Mouse (Mus musculus): Measurements from ENCODE around the gene Gm49416. TPM values are rescaled to one million over a fixed set of nuclear protein-coding genes. Genes with fewer than 3 reads are reported as not detected.
A peak's percentile ranks its signal among the peaks of the same experiment; 100 is the strongest.
"Not testable (repeated sequence)": the region's sequence is repeated elsewhere in the genome, so short reads cannot be mapped to it uniquely, and the experiment has no call there.

Gene Gm49416
- total and polyA plus RNA-seq, 3 experiments = 0.57 to 3.2 (median 1.3) TPM

DNA sequence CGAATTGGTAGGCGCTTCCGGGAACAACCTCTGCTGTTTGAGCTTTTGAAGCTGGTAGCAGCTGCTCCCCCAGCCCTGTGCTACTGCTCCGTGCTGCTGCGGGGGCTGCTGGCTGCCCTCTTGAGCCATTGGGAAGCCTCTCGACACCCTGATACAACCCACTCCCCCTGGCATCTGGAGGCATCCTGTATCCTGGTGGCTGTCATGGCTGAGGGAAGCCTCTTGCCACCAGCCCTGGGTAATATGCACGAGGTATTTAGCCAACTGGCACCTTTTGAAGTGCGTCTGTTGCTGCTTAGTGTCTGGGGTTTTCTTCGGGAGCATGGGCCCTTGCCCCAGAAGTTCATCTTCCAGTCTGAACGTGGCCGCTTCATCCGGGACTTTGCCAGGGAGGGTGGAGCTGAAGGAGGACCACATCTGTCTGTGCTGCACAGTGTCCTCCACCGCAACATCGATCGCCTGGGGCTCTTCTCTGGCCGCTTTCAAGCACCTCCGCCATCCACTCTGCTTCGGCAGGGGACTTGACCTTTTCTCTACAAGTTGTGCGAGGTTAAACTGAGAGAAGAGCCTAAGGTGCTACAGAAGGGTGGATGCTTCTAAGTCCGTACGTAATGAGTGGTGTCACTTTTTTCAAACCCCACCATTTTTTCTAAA, 8.6 kb downstream of the Gm49416 start:
- peak overlapping the region; percentile 15 for H3K9ac ChIP-seq (ENCODE audit: low read depth, low read length)

DNA sequence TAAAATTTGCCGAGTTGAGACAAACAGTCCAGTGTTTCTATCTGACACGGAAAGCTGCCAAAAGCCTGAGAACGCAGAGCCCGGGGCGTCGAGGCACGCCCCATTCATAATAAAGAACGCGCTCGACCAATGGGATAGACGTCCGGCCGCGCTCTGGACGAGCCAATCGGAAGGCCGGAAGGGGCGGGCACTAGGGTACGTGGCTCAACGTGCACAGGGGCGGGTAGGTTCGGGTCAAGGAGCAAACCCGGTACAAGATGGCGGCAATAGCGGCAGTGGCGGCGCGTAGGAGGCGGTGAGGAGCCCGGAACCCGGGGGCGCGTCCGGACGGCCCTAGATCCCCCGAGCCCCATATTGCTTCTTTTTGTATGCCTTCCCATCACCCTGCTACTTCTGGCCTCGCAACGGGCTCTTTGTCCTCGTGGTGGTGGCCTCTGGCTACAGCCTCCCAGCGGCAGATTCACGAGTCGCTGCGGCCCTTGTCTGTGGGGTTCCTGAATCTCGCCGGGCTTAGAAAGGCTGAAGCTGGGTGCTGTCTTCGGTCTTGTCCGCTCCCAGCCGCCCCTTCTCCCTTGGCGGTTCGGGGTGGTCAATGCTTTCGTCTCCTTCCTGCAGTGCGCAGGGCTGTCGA, 9.3 kb downstream of the Gm49416 start, which contains the start of gene Ganab:
Gene Ganab, plus strand, starts transcription at position 207 of the 631 bp plus-strand sequence.
- peak within 1 kb of the TSS; percentile 83 for H3K4me3 ChIP-seq
- peaks cover 1% of the 10 kb centered on the region; the same call in 1 of the 2 replicates for H3K4me1 ChIP-seq (ENCODE audit: control insufficient read depth, insufficient read depth, low read length)
- H3K36me3 ChIP-seq (ENCODE audit: control insufficient read depth, insufficient read depth, low read length) = peaks cover 5% of the 10 kb centered on the region
- under 1% methylated on average over 53 of the region's 53 CpGs for WGBS
- H3K9ac ChIP-seq (ENCODE audit: low read depth, low read length) = peak within 1 kb of the TSS; percentile 86
- H3K27me3 ChIP-seq (ENCODE audit: control insufficient read depth, insufficient read depth, low read length) = no peaks in the 10 kb centered on the region
- H3K27ac ChIP-seq = peak within 1 kb of the TSS; percentile 95
- no peaks in the 10 kb centered on the region for H3K79me2 ChIP-seq (replicated peaks; ENCODE audit: control insufficient read depth, insufficient read depth, low read length)
- peak; percentile 94 to 97 for DNase-seq
- TF ChIP-seq CTCF (IDR thresholded peaks at IDR 0.05) (peak; percentile 47), POLR2A (IDR thresholded peaks at IDR 0.05; ENCODE audit: insufficient read depth, low read depth, low read length) (peak; percentile 85), EP300 (IDR thresholded peaks at IDR 0.05; ENCODE audit: insufficient read depth, low read depth, low read length) (0 out of 2 replicates have a peak, but pooled peaks have one; percentile 39)
- intact Hi-C loops (cut with DNase I) = loop anchor here (2.0 to 5.0 kb wide), 3 partner anchors 23 to 76 kb away; partner anchors contain the start of genes B3gat3, Hnrnpul2 and Tut1

More for the DNA sequence above, 8.6 kb downstream of the Gm49416 start:
- Histone ChIP-seq H3K27ac (peak overlapping the region; percentile 95), H3K4me3 (peak overlapping the region; percentile 83)
- intact Hi-C loops (cut with DNase I) = loop anchor here (5.0 kb wide), 2 partner anchors 55 to 75 kb away; partner anchors contain the start of genes Hnrnpul2 and Tut1
- 10% methylated on average over 21 of the region's 21 CpGs for WGBS
- not testable (repeated sequence) for H3K4me1 ChIP-seq (ENCODE audit: control insufficient read depth, insufficient read depth, low read length); H3K79me2 ChIP-seq (replicated peaks; ENCODE audit: control insufficient read depth, insufficient read depth, low read length); H3K27me3 ChIP-seq (ENCODE audit: control insufficient read depth, insufficient read depth, low read length); H3K36me3 ChIP-seq (ENCODE audit: control insufficient read depth, insufficient read depth, low read length)
- peak; percentile 47 to 62 for DNase-seq
- 0 out of 2 replicates have a peak, but pooled peaks have one; percentile 6 for TF ChIP-seq EP300 (IDR thresholded peaks at IDR 0.05; ENCODE audit: insufficient read depth, low read depth, low read length)

GRCm38 (mm10) chr19:8898576-8898975, 9.8 kb downstream of the Gm49416 start:
- peak overlapping the region; percentile 83 for H3K4me3 ChIP-seq
- TF ChIP-seq POLR2A (IDR thresholded peaks at IDR 0.05; ENCODE audit: insufficient read depth, low read depth, low read length) = no peak
- no peak for TF ChIP-seq EP300 (IDR thresholded peaks at IDR 0.05; ENCODE audit: insufficient read depth, low read depth, low read length)
- no peak for TF ChIP-seq CTCF (IDR thresholded peaks at IDR 0.05)
- H3K4me1 ChIP-seq (ENCODE audit: control insufficient read depth, insufficient read depth, low read length) = peaks cover 1% of the 10 kb centered on the region; the same call in 1 of the 2 replicates
- no peaks in the 10 kb centered on the region for H3K27me3 ChIP-seq (ENCODE audit: control insufficient read depth, insufficient read depth, low read length)
- DNase-seq = no peak
- WGBS = 3% methylated on average over 13 of the region's 13 CpGs
- peak overlapping the region; percentile 95 for H3K27ac ChIP-seq
- peak overlapping the region; percentile 86 for H3K9ac ChIP-seq (ENCODE audit: low read depth, low read length)
- intact Hi-C loops (cut with DNase I) = loop anchor here (2.0 to 5.0 kb wide), 3 partner anchors 22 to 76 kb away; partner anchors contain the start of genes B3gat3, Hnrnpul2 and Tut1
- peaks cover 5% of the 10 kb centered on the region for H3K36me3 ChIP-seq (ENCODE audit: control insufficient read depth, insufficient read depth, low read length)
- H3K79me2 ChIP-seq (replicated peaks; ENCODE audit: control insufficient read depth, insufficient read depth, low read length) = no peaks in the 10 kb centered on the region

DNA sequence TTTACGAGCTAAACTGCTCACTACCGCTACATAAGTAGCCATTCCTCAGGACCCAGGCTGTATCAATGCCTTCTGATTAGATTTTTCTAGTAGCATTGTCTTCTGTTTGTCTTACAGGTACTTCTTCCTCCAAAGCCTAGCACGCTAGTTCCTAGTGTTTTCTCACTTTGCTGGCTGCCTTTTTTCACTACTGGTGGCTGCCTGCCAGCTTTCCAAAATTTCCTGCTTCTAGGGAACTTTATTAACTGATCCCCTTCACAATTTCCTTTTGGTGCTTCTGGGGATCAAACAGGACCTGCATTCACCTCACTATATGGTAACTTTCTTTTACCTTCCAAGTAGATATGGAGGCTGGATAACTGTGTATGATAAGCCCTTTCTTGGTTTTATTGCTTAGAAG, 10.4 kb downstream of the Gm49416 start:
- peaks cover 5% of the 10 kb centered on the region for H3K36me3 ChIP-seq (ENCODE audit: control insufficient read depth, insufficient read depth, low read length)

GRCm38 (mm10) chr19:8903412-8903811, 14.7 kb downstream of the Gm49416 start:
- Histone ChIP-seq H3K79me2 (replicated peaks; ENCODE audit: control insufficient read depth, insufficient read depth, low read length) (no peaks in the 10 kb centered on the region), H3K9ac (ENCODE audit: low read depth, low read length) (no peak overlapping the region), H3K4me1 (ENCODE audit: control insufficient read depth, insufficient read depth, low read length) (peaks cover 1% of the 10 kb centered on the region; the same call in 1 of the 2 replicates), H3K4me3 (no peak overlapping the region), H3K27me3 (ENCODE audit: control insufficient read depth, insufficient read depth, low read length) (no peaks in the 10 kb centered on the region), H3K27ac (no peak overlapping the region), H3K36me3 (ENCODE audit: control insufficient read depth, insufficient read depth, low read length) (peaks cover 5% of the 10 kb centered on the region)
- intact Hi-C loops (cut with DNase I) = no loop called here
- 95% methylated on average over 5 of the region's 5 CpGs for WGBS
- no peak for DNase-seq
- TF ChIP-seq EP300 (IDR thresholded peaks at IDR 0.05; ENCODE audit: insufficient read depth, low read depth, low read length) (no peak), CTCF (IDR thresholded peaks at IDR 0.05) (no peak), POLR2A (IDR thresholded peaks at IDR 0.05; ENCODE audit: insufficient read depth, low read depth, low read length) (no peak)

More for the DNA sequence above, 10.4 kb downstream of the Gm49416 start:
- no peaks in the 10 kb centered on the region for H3K79me2 ChIP-seq (replicated peaks; ENCODE audit: control insufficient read depth, insufficient read depth, low read length)
- no peaks in the 10 kb centered on the region for H3K27me3 ChIP-seq (ENCODE audit: control insufficient read depth, insufficient read depth, low read length)
- 16% methylated on average over 3 of the region's 3 CpGs for WGBS
- H3K9ac ChIP-seq (ENCODE audit: low read depth, low read length) = no peak overlapping the region
- peaks cover 1% of the 10 kb centered on the region; the same call in 1 of the 2 replicates for H3K4me1 ChIP-seq (ENCODE audit: control insufficient read depth, insufficient read depth, low read length)
- DNase-seq = no peak
- peak overlapping the region; percentile 83 for H3K4me3 ChIP-seq
- no peak for TF ChIP-seq POLR2A (IDR thresholded peaks at IDR 0.05; ENCODE audit: insufficient read depth, low read depth, low read length)
- TF ChIP-seq CTCF (IDR thresholded peaks at IDR 0.05) = no peak
- TF ChIP-seq EP300 (IDR thresholded peaks at IDR 0.05; ENCODE audit: insufficient read depth, low read depth, low read length) = no peak
- intact Hi-C loops (cut with DNase I) = loop anchor here (2.0 to 5.0 kb wide), 3 partner anchors 22 to 77 kb away; partner anchors contain the start of genes B3gat3, Hnrnpul2 and Tut1
- H3K27ac ChIP-seq = no peak overlapping the region; the same call in 1 of the 2 replicates
